Mouse (Mus musculus): ENCODE measurements around the gene Enpp7. TPM values are rescaled to one million over a fixed set of nuclear protein-coding genes. Genes with fewer than 3 reads are reported as not detected.

Gene Enpp7
- polyA plus RNA-seq, 1 experiment from 2014 or later, result not detected

- DNase-seq (ENCODE audit: low spot score) (no peak), ATAC-seq (replicated peaks; ENCODE audit: low FRiP score) (peak; percentile 53)
- Histone ChIP-seq H3K9me3 (ENCODE audit: control insufficient read depth, low read length) (no peaks in the 10 kb centered on the region), H3K4me1 (replicated peaks; ENCODE audit: control insufficient read depth, insufficient read depth, low read length) (peaks cover 50% of the 10 kb centered on the region), H3K9ac (ENCODE audit: low read depth, low read length) (peak overlapping the region; percentile 44), H3K36me3 (ENCODE audit: control insufficient read depth, insufficient read depth, low read length) (no peaks in the 10 kb centered on the region), H3K27ac (ENCODE audit: low read depth, low read length) (no peak overlapping the region), H3K4me3 (ENCODE audit: low read depth, low read length) (peak overlapping the region; percentile 75), H3K27me3 (replicated peaks; ENCODE audit: control insufficient read depth, insufficient read depth, low read length) (peaks cover 86% of the 10 kb centered on the region), H3K4me2 (peak overlapping the region; percentile 92)
- under 1% methylated on average over 30 of the region's 31 CpGs for WGBS
These were observed 53.3 kb downstream of the Enpp7 start for GRCm38 (mm10) chr11:119041325-119041716.

GRCm38 (mm10) chr11:119041750-119042465 is 53.9 kb downstream of the Enpp7 start:
- WGBS, result 3% methylated on average over 31 of the region's 31 CpGs
- no peaks in the 10 kb centered on the region for H3K36me3 ChIP-seq (ENCODE audit: control insufficient read depth, insufficient read depth, low read length)
- H3K4me2 ChIP-seq, result peak overlapping the region; percentile 92
- peaks cover 86% of the 10 kb centered on the region for H3K27me3 ChIP-seq (replicated peaks; ENCODE audit: control insufficient read depth, insufficient read depth, low read length)
- H3K27ac ChIP-seq (ENCODE audit: low read depth, low read length), result no peak overlapping the region
- ATAC-seq (replicated peaks; ENCODE audit: low FRiP score) (no peak), DNase-seq (ENCODE audit: low spot score) (peak; percentile 44)
- H3K9ac ChIP-seq (ENCODE audit: low read depth, low read length), result no peak overlapping the region
- H3K4me1 ChIP-seq (replicated peaks; ENCODE audit: control insufficient read depth, insufficient read depth, low read length), result peaks cover 53% of the 10 kb centered on the region
- H3K4me3 ChIP-seq (ENCODE audit: low read depth, low read length), result peak overlapping the region; percentile 75
- H3K9me3 ChIP-seq (ENCODE audit: control insufficient read depth, low read length), result no peaks in the 10 kb centered on the region

Other genes starting within 250 kb of the Enpp7 start
- 1.1 and 1.3 TPM in 2 replicates for gene Rbfox3, start 76.6 kb upstream of the Enpp7 start, polyA plus RNA-seq (2014; fragmentation: Nextera tagmentation; extraction: Ambion mirVana)
- gene Cbx2, start 34.8 kb downstream of the Enpp7 start, polyA plus RNA-seq (2014; fragmentation: Nextera tagmentation; extraction: Ambion mirVana), result 22.1 and 22.2 TPM in 2 replicates
- 6.5 and 7.1 TPM in 2 replicates for gene Cbx8, start 52.8 kb downstream of the Enpp7 start, polyA plus RNA-seq (2014; fragmentation: Nextera tagmentation; extraction: Ambion mirVana)
- 5.1 TPM in 2 replicates for gene Cbx4, start 98.0 kb downstream of the Enpp7 start, polyA plus RNA-seq (2014; fragmentation: Nextera tagmentation; extraction: Ambion mirVana)
- 3.4 and 3.6 TPM in 2 replicates for gene Tbc1d16, start 240.3 kb downstream of the Enpp7 start, polyA plus RNA-seq (2014; fragmentation: Nextera tagmentation; extraction: Ambion mirVana)
- 4.1 and 5.4 TPM in 2 replicates for gene Ccdc40, start 240.4 kb downstream of the Enpp7 start, polyA plus RNA-seq (2014; fragmentation: Nextera tagmentation; extraction: Ambion mirVana)

Measured in liver, embryonic 11.5 days (tissue).